Mouse (Mus musculus) embryo, embryonic 10 days (tissue): ENCODE measurements around the gene Naa38.

ENCODE experiments used
- DNase-seq: peaks from one replicate; pipeline ENCODE4 v3.0.0-alpha.2; 2015; ENCODE audit warnings: low spot score

Naa38 gene

GRCm38 (mm10) chr11:69437291-69437690 lies 42.0 kb downstream of the Naa38 start:
- no peak for DNase-seq

GRCm38 (mm10) chr11:69443328-69443727 lies 48.0 kb downstream of the Naa38 start:
- DNase-seq: peak; percentile 39
